Mouse (Mus musculus): ENCODE measurements around the gene Rapgef6. TPM values are rescaled to one million over a fixed set of nuclear protein-coding genes. Genes with fewer than 3 reads are reported as not detected.

The Rapgef6 gene
- polyA plus RNA-seq (2015; fragmentation: Illumina TruSeq; extraction: RNeasy Lipid Tissue Mini Kit (QIAGEN cat#74804); ENCODE audit: insufficient read depth, low read depth, low replicate concordance): 2.8 TPM

DNA sequence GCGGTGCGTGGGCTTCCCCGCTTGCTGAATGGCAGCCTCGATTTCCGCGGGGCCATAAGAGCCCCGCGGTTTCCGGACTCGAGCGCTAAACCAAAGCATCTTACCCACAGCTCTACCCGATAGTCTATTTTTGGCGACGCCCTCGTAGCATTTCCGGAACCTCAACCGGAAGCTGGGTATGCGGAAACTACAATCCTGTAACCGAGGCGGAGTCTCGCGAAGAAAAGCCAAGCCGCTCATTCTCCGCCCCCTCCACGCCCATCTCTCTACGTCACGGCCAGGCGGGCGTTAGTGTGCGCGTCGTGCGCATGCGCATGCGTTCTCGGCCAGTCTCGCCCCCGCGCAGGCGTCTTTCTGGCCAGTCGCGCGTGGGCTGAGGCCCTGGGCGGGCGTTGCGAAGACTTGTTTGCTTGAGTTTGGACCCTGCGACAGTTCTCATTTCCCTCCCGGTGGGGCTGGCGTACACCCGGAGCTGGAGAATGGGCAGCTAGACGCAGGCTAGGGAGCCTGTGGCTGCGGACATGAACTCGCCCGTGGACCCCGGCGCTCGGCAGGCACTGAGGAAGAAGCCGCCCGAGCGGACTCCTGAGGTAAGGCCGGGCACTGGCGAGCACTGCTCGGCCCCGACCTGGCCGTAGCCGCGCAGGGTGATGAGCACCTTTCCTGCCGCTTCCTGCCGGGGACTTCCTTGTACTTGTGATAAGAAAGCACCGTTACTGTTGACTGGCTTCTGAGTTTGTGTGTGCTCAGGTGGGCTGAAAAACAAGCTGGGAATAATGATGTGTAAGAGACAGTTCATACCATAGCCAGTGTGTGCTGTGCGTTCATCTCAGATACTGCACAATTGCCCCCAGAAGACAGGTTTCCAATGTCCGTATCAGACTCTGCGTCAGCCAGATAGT is at the start of gene Rapgef6:
Gene Rapgef6, plus strand, starts transcription at position 319 of the 902 bp plus-strand sequence.

Other genes with a start within 250 kb of the Rapgef6 start
- 0.28 TPM for gene Acsl6, start 219.0 kb upstream of the Rapgef6 start, polyA plus RNA-seq (2015; fragmentation: Illumina TruSeq; extraction: RNeasy Lipid Tissue Mini Kit (QIAGEN cat#74804); ENCODE audit: insufficient read depth, low read depth, low replicate concordance)
- gene Meikin, start 152.2 kb upstream of the Rapgef6 start, polyA plus RNA-seq (2015; fragmentation: Illumina TruSeq; extraction: RNeasy Lipid Tissue Mini Kit (QIAGEN cat#74804); ENCODE audit: insufficient read depth, low read depth, low replicate concordance): not detected
- 3.8 TPM for gene Fnip1, start 84.6 kb upstream of the Rapgef6 start, polyA plus RNA-seq (2015; fragmentation: Illumina TruSeq; extraction: RNeasy Lipid Tissue Mini Kit (QIAGEN cat#74804); ENCODE audit: insufficient read depth, low read depth, low replicate concordance)

Data from pancreas, adult 10 weeks (tissue).